Mouse (Mus musculus) c-Kit-positive CD71-negative TER-119-negative erythroid progenitor cells, embryonic 14.5 days (primary cell): ENCODE measurements around the gene Snrpd2.

ENCODE experiments used
- DNase-seq: peaks from one replicate; pipeline ENCODE4 v3.0.0-alpha.2; 2013; ENCODE audit warnings: low read depth

Snrpd2 gene

DNA sequence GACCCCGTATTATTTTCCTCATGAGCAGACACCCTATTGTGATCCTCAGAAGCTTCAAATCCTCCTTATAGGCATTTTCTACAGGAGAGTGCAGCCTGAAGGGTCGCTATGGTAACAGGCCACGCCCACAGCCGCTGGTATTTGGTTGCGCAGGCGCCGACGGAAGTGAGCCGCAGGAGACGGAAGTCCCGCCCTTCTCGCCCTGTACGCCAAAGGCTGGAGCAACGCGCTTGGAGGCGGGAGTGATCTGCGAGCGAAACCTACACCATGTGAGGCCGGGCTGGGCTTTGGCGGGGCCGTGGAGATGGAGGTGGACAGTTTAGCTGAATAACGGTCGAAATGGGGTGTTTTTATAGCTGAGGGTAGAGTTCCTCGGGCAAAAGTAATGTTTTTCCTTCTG is at the start of gene Snrpd2:
TSS of gene Snrpd2 (plus strand) at position 97 of the 400 bp plus-strand sequence.
- DNase-seq = peak; percentile 87

DNA sequence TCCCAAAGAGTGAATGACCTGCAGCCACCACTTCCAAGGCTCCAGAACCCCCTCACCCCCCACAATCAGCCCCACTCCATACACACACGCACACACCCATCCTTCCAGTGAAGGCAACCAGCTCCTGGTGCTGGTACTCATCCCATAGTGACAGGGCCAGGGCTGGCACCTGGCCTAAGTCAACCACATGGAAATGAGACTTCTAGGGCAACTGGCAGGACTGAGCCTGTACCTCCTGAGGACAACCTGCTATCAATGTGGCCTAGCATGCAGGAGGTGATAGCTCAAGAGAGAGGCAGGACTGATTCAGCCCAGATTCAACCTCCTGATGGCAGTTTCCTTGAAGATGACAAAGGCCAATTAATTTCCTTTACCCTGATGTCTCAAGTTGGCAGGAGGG is 49.2 kb upstream of the Snrpd2 start:
- DNase-seq = no peak

- no peak for DNase-seq
Observed at GRCm38 (mm10) chr7:19103741-19104140, 45.8 kb upstream of the Snrpd2 start.

DNA sequence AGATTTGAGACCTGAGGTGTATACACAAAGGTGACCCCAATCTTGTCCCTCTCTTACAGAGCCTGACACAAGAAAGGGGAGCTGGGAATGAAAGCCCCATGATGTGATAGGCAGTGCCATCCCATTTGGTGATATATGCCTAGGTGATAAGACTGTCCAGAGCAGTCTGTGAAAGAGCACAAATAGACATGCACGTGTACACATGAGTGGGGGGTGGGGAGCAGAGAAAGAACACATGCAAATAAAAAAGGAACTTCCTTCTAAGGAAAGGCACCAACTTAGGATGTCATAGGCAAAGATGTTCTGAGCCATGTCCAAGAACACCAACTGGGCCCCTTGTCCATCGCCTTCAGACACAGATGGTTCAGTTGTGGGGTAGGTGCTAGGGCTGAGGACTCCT is 45.0 kb upstream of the Snrpd2 start:
- DNase-seq = no peak

- DNase-seq = no peak
Observed at GRCm38 (mm10) chr7:19107436-19107835, 42.1 kb upstream of the Snrpd2 start.

DNA sequence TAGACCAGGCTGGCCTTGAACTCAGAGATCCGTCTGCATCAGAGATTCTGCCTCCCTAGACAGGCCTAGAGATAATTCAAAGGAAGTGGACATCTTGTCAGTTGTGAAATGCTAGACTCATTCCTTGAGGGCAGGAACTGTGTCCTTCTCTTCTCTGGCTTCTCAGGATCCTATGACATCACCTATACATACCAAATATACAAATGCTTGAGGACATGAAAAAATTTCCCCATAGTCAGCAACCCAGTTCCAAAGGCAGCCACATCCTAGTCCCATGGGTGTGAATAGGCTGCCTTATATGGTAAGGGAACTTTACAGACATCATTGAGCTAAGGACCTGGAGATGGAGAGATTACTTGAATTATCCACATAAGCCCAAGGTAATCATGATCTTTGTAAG is 40.0 kb upstream of the Snrpd2 start:
- no peak for DNase-seq

DNA sequence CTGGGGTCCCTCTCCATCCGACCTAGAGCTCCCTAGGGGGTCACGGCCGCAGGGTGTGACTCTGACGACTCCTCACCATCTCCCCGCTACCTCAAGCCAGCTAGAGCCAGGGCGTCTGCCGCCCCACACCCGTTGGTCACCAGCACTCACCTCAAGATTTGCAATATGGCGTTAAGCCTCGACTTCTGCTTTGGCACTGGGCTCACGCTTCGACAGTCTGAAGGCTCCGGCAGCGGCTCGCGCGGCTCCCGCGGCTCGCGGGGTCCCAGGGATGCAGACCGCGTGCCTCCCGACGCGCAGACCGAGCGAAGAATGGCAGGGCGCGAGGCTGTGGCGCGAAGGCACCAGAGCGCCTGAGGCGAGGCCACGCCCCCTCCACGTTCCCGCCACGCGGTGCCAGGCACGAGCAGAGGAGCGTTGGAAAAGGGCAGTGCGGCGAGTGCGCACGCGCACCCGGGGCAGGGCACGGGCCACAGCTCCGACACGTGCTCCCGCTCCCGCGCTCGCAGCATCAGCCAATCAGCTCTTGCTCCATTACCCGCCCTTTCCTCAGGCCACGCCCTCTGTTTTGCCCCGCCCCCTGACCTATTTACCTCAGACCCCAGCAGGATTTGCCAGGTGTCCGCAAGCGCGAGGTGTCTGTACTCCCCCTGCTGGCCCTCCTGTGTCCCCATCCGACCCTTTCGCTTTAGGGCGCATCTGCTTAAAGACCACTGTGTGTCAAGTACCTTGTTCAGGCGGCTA is 31.3 kb upstream of the Snrpd2 start, which contains the start of gene Gm4969:
TSS of gene Gm4969 (minus strand) at position 341 of the 744 bp plus-strand sequence.
- no peak for DNase-seq

DNA sequence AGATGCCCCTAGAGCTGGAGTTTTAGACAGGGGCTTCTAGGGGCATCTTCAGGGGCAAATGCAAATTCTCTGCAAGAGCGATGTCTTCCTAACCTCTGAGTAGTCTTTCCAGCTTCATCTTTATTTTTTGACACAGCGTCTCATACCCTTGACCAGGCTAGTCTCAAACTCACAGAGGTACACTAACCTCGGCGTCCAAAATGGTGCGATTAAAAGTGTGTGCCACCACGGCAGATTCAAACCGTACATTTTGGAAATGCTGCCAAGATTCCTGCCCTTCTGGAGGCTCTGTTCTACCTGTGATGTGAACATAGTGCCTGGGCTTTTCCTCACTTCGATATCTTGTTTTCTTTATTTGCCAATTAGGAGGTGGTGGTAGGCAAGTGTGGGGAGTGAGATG is 30.4 kb upstream of the Snrpd2 start:
- DNase-seq = no peak

DNA sequence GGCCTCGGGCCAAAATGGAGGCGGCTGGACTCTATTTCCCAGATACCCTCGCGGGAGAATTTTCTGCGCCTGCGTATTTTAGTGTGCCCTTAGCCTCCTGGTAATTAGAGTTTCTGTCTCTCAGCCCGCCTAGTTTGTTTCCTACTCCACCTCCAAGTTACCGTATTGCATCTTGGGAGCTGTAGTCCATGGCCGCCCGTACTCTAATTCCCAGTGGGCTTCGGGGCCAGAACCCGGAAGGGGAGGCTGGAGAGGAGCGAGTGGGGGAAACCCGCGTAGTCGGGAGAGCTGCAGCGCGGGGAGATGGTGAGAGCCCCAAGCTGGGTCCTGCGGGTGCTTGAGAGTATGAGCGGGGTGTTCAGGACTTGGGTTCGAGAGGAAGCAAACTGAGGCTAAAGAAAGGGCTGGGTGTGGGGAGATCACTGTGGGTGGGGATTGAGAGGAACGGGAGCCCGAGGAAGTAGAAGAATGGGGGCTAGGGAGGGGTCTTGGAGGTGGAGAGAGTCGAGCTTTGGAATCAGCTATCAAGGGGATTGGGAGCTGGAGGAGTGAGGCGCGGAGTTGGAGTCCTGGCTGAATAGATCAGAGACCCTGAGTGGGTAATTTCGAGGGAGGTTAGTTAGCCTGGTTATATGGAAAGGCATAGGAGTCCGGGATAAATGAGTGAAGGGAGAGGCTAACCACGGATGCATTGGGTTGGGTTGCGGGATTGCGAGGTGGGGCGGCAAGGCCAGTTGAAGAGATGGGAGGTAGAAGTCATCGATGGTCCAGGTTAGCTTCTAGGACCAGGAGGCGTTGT is 29.7 kb upstream of the Snrpd2 start, which contains the start of gene Fbxo46:
TSS of gene Fbxo46 (plus strand) at position 229 of the 799 bp plus-strand sequence.
- DNase-seq = peak; percentile 97

GRCm38 (mm10) chr7:19121686-19122085 is 27.8 kb upstream of the Snrpd2 start:
- no peak for DNase-seq

DNA sequence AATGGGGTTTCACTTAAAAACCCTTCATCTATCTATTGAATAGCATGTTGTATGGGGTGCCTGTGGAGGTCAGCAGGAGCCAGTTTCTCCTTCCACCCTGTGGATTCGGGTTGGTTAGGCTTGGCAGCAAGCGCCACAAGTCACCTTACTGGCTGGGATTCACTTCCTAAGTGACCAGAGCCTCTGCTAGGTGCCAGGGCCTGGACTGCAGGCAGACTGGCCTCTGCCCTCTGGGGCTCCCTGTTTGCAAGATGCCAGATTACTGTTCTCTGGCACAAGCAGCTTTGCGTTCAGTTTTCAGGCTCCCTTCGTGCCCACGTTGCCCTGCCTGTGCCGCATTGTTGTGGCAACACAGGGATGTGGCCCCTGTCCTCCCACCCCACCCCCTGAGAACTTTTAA is 24.8 kb upstream of the Snrpd2 start:
- no peak for DNase-seq

GRCm38 (mm10) chr7:19127744-19128143 is 21.8 kb upstream of the Snrpd2 start:
- no peak for DNase-seq

GRCm38 (mm10) chr7:19129396-19129795 is 20.1 kb upstream of the Snrpd2 start:
- DNase-seq = no peak

DNA sequence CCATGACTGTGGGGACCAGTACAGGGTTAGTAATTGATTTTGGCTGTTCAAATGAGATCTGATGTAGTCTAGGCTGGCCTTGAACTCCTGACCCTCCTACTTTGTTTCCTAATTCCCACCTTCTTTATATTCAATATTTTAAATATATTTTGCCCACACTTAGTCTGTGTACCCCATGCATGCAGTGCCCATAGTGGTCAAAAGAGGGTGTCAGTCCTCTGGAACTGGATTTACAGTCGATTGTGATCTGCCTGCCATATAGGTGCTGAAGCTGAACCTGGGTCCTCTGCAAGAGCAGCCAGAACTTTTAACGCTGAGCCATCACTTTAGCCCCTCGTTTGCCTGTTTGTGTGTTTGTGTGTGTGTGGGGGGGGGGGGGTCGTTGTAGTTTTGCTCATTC is 18.9 kb upstream of the Snrpd2 start:
- DNase-seq = no peak

DNA sequence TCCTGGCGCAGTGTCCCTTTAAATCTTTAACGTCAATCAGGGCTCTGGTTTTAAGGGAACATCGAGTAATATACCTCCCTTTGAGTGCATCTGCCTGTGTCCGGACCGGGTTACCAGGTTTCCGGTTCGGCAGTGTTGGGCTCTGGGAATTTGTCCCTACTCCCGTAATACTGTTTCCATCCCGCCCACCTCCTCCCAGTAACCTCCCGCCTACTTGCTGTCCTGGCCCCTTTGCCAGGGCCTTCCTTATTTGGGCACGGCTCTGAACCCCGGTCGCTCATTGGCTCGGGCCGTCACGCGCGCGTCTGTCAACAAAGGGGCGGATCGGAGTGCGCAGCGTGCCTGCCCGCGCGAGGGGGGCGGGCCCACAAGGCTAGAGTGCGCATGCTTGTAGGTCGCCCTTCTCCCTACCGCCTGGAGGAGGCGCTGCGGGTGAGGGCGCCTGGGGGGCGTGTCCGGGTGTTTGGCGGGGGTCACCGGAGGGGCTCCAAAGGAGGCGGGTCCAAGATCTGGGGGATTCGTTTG is 18.1 kb upstream of the Snrpd2 start:
- peak; percentile 85 for DNase-seq

DNA sequence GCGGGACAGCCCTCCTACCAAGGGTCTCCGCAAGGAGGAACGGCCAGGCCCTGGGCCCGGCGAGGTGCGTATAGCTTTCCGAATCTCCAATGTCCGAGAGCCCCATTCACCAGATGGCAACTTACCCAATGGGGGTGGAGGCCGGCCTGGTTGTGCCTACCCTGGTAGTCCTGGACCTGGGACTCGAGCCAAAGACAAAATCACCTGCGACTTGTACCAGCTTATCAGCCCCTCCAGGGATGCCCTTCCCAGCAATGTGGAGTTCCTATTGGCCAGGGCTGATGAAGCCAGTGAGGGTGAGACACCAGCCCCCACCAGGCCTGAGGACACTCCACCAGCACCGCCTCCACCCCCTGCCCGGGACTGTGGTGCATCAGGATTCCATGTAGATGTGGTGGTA is 13.4 kb upstream of the Snrpd2 start:
- DNase-seq = no peak

DNA sequence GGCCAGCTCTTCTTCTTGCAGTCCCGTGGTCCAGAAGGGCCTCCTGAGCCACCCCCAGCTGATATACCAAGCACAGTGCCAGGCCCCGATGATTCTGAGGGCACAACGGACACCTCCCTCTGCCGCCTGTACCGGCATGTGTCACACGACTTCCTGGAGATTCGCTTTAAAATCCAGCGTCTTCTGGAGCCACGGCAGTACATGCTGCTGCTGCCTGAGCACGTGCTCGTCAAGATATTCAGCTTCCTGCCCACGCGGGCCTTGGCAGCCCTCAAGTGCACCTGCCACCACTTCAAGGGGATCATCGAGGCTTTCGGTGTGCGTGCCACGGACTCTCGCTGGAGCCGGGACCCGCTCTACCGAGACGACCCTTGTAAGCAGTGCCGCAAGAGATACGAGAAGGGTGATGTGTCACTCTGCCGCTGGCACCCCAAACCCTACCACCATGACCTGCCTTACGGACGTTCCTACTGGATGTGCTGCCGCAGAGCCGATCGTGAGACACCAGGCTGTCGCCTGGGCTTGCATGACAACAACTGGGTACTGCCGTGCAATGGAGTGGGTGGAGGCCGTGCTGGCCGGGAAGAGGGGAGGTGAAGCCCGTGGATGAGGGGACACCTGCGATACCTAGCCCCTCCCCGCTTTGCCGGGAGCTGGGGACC is 12.7 kb upstream of the Snrpd2 start:
- no peak for DNase-seq

DNA sequence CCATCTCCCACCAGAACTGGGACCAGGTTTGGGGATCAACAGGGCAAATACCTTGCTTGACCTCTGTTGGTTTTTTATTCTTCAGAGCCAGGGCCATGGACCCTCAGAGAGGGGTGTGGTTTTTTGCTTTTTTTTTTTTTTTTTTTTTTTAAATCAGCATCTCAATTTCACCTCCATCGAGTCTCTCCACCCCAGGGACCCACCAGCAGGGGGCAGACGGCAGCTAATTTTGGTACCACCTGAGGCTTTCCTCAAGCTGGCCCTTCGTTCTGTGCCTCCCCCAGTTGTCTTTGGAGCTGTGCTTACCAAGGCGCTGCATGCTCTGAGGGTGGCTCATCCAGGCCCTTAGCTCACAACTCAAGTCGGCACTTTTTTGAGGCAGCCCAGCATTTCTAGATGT is 12.1 kb upstream of the Snrpd2 start:
- DNase-seq = no peak

GRCm38 (mm10) chr7:19146793-19147192 is 2.7 kb upstream of the Snrpd2 start:
- no peak for DNase-seq

GRCm38 (mm10) chr7:19147497-19148045 is 2.0 kb upstream of the Snrpd2 start:
- DNase-seq = no peak

DNA sequence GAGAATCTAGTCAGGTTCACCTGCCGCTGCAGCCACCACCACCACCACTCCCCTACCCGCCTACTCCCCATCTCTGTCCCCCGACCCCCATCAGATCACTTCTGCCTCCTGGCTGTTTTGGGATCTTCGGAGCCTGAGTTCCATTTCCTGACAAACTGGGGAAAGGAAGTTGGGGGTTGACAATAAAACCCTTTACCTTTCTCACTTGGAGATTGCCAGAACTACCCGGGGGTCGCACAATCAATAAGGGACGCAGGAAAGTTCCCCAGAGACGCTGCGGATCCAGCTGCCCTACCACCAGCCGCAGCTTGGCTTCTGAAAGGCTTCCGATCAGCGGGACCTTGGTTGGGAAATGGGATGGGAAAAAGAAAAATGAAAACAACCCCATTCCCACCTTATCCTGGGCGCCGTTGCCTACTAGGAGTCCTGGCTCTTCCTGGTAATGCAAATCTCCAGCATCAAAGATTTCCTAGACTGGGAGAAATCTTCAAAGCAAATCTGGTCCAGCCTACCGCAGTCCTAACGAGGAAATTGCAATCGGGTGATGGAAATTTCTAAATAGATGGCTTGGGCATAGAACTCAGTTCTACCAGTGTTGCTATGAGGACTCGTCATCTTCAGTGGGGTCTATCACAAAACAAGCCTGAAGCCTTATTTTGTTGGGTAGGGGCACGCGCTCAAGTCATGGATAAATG is 1.2 kb upstream of the Snrpd2 start:
- DNase-seq = no peak
